Mouse (Mus musculus) erythroblast, adult 5-6 weeks (primary cell): ENCODE data around the gene Zfp277. TPM values are rescaled to one million over a fixed set of nuclear protein-coding genes. Genes with fewer than 3 reads are reported as not detected.

Source experiments
- ATAC-seq: replicated peaks from 2 replicates; pipeline ENCODE4 v1.8.0; 2016; ENCODE audit warnings: moderate number of reproducible peaks, mild to moderate bottlenecking, moderate TSS enrichment, inconsistent platforms; ENCODE audit not compliant: poor library complexity, low FRiP score, severe bottlenecking
- total RNA-seq, 2 experiments: library from RNA; stranded (forward) in 1 of 2; stranded (reverse) in 1 of 2; fragments of 150-400 nt in 1 of 2; fragments of 200-764, 138-1000 nt in 1 of 2; gene quantifications; 2 replicates each; pipeline versions ENCODE4 v1.2.3 to v1.2.4; 2015 to 2017; ENCODE audit warnings: low replicate concordance in 2 of 2

Zfp277 gene
- total RNA-seq (2015; ENCODE audit: low replicate concordance): 2.3 and 9.0 TPM in 2 replicates
- 7.0 and 8.4 TPM in 2 replicates for total RNA-seq (2017; ENCODE audit: low replicate concordance)

DNA sequence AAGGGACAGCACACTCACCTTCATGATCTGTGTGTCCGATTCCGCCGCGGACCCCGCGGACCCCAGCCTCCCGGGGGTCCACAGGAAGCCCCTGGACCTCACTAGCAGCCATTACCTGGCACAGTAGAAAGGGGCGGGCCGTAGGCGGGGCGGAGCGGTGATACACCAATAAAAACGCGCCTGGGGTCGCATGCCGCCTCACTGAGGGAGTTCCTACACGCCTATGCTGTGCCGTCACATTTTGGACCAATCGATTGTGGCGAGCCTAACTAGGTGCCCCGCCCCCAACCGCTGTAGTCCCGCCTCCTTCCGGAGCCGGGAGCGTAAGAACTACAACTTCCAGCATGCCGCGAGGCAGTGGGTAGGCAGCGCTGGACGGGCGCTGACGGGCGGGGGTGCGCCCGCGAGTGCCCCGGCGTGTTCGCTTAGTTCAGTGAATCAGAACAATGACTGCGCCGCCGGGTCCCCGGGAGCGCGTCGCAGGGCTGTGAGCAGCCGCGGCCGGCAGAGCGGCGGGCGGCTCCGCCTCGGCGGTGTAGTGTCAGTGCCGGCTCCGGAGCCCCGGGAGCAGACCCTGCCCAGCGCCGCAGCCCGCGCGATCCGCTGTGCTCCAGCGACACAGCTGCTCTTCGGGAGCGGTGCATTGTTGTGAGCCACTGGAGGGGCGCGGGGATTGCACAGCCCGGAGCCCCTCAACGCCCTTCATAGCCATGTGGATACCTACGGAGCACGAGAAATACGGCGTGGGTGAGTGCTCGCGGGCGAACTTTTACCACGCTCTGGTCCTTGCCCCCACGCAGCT is at the start of gene Zfp277, which contains the start of gene Dock4:
Zfp277 (minus strand) TSS at position 255 of the 802 bp plus-strand sequence.
Dock4 (plus strand) TSS at position 305 of the 802 bp plus-strand sequence.
- ATAC-seq: peak; percentile 99

DNA sequence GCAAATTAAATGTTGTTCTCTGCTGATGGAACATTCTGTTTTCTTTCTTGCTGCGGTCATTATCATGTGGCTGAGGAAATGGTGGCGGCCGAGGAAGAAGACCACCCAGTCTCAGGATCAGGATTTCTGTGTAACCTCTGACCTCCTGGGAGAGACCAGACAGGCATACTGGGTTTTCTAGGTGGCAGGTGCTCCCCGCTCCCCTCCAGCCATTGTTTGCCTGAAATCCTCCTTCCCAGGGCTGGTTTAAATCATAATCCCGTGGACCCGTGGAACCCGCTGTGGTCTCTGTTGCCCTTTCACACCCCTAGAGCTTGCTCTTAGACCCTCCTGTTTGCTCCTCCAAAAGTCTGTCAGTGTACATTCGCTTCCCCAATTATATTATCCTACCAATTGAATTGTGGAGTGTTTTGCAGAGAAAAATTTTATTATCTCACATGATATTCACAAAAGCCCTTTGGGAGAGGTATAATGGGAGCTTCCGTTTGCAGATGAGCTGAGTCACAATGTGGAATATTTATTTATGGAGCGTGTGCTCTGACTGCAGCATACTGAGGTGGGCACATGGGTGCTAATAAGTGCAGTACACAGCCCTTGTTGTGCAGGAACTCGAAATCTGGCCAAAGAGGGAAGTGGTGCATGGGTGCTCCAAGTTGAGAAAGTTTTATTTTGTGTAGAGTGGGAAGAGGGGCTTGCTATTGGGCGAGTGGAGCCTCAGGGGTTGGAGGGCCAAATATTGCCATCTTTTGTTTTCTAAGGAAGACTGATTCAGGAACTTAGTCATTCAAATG is 40.5 kb upstream of the Zfp277 start:
- ATAC-seq: no peak

DNA sequence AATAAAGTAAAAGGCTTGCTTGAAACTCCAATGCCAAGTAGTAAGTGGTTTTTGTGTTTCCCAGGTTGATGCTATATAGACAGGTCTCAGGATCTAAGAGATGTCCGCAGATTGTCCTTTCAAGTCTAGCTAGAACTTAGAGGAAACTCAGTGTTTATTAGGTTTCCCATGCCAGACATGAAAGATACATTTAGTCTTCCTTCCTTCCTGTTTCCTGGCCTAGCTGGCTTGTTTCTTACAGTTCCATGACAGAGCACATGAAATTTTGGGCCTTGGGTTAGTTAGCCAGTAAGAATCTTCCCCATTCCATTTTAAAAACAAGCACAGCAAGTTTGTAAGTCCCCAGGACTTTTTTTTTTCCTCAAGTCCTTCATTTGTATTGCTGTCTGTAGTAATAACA is 39.5 kb upstream of the Zfp277 start:
- no peak for ATAC-seq

DNA sequence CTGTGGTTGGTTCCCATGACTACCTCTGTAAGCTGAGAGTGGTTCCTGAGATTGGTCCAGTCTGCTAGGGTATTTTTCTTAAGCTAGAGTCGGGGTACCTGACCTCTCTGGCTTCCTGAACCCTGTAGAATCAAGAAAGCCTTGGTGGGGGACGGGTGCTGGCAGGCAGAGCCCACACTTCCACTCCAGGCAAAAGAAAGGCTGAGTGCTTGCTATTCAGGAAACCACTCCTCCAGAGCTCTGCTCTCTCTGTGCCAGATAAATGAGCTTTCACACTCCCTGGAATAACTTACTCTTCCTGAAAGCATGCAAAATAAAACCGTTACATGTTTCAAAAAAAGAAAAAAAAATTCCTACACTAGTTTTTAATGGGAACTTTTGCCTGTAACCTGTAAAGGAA is 38.5 kb upstream of the Zfp277 start:
- no peak for ATAC-seq

DNA sequence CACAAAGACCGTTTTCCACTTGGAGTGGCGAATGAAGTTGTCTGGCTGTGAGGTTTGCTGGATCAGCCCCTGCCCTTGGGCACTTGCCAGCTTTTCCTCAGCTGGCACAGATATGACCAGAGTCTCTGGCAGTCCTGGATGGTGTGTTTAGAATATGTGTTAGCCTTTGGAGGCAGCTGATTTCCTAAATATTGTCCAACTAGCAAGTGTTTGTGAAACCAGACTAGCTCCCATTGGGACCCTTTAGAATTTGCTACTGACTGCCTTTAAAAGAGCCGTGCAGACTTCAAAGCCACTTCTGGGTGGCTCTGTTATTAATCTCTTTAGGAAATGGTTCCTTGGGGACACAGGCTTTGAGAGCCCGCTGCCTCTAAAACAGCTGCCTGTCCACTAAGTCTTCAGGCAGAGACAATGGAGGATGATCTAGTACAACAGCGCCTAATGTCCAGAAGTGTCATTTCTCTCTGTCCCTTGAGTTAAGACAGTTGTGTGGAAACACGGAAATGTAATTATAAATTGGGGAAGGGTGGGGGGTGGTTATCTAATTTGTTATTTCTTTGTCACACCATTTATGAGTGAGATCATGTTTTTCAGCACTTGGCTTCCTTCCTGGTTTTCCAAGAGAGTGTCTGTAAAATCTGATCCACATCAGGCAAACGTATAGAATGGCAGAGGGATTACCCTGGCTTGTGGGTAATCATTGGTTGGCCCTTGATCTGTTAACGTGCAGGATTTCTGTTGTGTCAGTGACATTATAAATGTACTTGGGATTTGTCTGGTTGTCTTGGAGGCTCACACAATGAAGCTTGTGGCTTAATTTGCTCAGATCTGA is 32.1 kb upstream of the Zfp277 start:
- no peak for ATAC-seq

DNA sequence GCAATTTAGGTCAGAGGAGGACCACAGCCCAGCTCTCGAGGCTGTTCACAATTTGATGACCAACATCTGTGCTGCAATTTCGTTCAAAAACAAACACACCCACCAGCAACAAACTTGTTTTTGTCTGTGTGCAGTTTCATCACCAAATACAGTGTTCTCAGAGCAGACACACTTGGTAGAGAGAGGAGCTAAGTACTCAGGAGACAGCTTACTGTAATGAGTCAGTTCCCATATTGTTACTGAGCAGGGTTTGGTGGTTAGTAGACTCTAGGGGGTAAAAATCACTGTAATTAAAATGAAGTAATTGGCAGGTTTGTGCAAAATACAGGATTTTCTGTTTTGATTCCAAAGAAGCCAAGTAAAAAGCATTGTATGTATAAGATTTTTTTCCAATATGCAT is 28.0 kb upstream of the Zfp277 start:
- no peak for ATAC-seq

DNA sequence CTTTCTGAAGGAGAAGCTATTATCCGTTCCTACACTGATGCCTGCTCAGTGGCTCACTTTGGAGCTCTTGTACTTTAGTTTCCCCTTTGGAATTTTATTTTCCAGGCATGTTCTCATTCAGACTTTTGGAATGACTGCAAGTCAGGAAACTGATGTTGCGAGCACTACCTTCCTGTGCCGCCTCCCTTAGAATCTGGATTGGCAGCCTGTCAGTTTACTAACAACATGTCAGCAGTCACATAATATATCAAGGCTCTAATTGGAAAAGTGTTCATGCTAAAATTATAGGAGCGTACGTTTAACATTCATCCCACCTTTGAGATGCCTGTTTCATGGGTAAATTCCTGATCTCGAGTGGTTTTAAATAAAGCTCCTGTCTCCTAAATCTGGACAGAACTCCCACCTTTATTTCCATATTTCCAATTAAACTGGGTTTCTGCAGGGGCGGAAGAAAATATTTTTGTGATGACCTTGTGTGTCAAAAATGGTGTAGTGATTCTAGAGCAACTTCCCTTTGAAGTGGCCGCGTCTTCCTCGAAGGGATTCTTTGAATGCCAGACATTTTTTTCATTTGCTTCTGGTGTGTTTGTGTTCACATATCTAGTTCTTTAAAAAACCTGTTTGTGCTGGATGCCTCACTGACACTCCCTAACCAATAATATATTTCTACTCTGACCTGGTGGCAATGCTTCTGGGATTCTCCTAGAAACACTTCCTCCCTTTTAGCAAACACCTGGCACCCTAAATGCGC is 26.1 kb upstream of the Zfp277 start:
- ATAC-seq: no peak

DNA sequence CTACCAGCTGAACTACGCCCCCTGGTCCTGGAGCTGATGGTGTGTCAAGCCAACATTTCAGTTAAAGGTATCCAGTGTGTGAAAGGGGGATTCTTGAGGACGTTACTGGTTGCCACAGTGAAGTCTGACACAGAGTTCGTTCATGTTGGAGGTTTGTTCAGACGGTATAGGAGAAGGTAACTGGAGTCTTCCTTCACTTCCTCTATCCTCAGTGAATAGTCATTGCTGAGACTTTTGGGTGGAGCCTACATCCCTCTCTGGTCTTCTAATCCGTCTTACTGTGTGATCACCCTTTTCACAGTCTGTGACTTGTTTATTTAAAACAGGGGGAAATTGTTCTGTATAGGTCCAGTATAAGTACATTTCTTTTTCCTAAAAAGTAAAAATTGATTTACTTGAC is 23.3 kb upstream of the Zfp277 start:
- ATAC-seq: no peak

DNA sequence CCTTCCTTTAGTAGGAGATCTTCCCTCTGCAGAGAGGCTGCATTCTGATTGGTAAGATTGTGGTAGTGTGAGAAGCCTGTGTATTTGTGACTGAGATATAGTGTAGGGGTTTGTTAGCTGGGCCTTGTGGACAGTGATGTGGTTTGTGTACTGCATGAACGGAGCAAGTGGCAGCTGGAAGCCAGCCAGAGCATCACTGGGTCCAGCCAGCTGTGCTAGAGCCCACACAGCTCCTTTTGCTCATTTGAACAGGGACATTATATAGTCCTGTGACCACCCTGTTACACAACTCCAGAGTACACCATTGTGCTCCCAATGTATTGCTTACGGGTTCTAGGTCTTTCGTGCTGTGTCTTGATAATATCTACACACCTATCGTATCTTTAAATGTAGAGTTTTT is 22.5 kb upstream of the Zfp277 start:
- ATAC-seq: no peak

DNA sequence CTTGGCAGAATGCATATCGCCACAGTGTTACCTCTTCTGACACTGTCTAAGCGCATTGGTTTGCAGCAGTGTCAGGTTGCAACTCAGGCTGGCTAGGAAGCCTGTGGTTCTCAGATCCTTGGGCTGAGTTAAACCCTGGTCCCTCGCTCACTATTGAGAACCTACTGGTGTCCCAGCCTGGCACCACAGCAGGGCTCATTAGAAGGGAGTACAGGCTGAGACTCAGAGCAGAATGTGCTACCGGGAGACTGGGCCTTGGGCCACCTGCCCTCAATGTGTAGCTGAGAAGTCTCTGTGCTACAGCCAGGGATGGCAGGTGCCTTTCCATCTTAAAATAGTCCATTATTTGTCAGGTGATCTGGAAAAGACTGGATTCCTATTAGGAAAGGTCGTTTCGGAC is 18.6 kb upstream of the Zfp277 start:
- no peak for ATAC-seq

DNA sequence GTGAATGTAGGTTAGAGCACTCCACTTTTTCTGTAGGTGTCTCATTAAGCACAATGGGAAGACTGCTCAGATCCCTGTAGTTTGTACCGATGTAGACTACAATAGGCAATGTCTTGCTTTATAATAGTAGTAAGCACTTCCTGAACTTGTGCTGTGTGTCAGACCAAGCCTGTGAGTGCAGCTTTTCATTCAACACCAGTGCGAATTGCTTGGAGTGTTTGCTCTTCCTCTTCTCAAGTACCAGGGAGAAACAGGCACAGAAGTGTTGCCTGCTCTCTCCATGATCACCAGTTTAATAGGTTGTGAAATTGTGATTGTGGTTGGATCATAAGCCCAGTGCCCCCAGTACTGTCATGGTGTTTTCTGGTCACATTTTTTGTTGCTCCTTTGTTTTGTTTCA is 18.1 kb upstream of the Zfp277 start:
- ATAC-seq: no peak

DNA sequence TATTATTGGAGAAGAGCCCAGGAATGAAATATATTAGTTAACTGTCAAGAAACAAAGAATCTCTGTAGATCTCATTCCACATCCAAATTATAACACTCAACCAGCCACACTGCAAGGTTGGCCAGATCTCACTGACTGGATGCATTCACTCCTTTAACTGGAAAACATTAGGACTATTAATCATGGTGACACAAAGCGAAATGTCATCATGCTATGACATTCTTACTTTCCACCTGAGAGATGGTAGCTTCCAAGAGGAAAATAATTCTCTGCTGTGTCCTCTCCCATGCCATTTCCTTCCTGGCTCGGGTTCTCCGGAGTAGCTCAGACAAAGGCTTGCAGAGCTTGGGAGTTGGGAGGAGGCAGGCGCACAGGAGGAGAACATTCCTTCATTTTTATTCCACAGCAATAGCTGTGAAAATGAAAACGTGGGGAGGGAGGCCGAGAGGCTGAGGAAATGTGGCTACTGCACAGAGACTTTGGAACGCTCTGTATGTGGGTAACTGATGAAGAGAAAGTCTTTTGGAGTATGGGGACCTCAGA is 17.1 kb upstream of the Zfp277 start:
- no peak for ATAC-seq

DNA sequence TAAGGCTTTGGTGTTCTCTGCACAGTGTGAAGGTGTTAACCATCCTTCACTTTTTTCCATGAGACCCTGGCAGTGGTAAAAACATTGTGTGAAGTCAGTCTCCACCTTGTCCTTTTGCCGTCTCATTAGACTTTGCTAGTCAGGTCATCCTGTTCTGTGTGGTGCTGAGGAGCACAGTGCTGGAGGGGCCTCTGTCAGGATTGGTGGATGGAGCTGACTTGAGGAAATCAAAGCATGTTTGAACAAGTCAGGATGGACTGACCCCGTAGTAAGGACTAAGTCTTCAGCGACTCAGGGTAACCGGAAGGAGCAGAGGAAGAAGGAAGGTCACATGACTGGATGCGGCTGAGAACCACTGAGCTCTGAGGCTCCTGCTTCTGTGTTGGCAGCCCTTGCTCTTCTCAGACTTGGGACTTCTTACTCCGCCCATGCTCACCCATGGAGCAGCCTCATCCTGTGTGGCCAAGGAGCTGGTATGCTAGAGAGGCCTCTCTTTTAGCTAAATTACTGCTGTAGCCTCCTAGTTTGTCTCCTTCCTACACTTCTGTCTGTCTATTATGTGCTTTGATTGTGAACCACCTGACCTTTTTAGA is 14.1 kb upstream of the Zfp277 start:
- no peak for ATAC-seq

DNA sequence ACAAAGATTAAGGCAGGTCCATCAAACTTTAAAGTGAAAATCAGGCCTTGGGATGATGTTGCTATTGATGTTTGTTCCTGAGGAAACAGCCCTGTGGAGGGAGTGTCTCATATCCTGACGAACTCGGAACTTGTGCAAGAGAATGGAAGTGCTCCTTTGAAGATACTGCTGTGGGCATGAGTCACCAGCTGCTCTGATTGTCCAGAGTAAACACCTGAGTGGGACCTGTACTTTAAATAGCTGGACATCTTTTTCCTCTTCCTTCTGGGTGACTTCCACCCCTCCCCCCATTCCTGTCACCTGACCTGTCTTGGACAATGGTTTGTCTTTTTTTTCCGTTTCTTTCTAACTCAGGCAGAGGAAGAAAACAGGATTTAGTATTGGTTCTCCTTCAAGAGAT is 13.3 kb upstream of the Zfp277 start:
- ATAC-seq: no peak

DNA sequence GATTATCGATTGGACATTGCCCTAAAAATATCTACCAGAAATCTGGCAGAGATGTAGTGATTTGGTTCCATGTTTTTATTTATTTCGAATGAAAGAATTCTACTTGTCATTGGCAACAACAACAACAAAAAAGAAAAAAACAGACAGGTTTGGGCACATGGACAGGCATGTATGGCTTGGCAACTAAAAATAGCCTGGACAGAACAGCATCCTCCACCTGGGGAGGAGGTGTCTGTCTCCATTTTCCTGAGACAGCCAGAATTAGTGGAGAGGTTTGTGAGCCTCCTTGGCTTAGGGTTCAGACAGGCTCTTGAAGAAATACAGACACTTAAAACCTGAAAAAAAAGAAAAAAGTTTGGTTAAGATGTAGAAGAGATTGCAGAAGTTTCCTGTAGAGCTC is 10.8 kb upstream of the Zfp277 start:
- ATAC-seq: no peak

DNA sequence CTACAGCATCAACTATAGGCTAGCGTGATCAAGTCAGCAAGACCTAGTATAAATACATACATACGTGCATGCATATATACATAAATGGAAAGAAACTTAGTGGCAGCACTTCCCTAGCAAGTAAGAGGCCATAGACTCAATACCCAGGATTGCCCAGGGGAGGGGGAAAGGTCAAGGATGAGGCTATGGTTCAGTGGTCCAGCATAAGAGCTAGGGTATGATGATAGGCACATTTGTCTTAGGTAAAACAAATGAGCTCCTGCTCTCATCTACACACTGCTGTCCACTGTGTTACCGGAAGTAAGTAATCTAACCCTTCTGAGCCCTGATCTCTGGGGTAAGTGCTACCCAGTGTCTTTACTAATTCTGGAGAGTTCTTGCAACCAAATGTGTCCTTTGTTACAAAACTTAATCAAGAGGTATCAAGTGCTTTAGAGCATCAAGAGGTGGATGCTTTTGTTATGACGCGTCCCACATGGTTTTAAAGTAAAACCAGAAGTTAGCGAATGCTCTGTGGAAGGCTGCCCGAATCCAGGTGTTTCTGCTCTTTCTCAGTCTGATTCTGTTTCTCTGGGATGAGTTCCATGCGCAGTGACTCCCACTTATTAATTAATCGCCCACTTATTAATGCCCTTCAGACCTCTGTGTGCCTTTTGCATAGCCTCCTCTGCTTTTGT is 3.6 kb upstream of the Zfp277 start:
- ATAC-seq: no peak

DNA sequence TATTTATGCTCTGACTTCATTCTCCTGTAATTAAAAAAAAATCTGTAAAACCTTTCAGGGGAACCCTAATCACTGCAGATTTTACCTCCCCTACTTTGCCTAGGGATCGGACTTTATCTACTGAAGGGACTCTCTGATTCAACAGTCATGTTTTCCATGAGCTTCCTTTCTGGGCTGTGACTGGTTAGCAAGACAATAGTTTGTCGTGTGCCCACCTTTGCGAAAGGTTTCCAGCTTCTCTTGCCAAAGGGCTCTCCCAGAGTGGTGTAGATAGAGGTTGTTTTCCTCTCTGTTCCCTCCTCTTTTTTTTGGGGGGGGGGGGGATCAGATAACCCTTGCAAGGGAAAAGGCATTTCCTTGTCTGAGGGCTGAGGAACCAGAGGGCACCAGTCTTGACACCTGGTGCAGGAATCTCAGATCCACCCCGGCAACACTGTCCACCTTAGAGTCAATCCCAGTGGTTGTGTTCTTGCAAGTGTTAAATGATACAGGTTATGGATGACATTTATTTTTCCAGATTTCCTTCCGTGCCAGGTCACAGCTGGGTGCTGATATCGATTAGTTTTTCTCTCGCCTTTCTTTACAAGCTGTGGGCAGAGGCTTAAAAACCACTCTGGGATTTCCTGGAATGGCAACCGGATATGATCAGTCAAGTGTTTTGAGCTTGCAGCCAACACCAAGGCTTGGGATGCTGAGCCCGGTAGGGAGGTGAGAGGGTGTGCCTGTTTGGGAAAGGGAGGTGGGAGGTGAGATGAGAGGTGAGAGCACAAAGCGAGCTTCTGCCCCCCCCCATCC is 2.1 kb upstream of the Zfp277 start:
- no peak for ATAC-seq
